Mouse (Mus musculus) stomach, embryonic 15.5 days (tissue): ENCODE measurements around the gene Plcz1. TPM values are rescaled to one million over a fixed set of nuclear protein-coding genes. Genes with fewer than 3 reads are reported as not detected.

ENCODE experiments used
- ATAC-seq: fragments of 200-750 bp; cut with Nextera tagmentation; 2 replicates; pipeline ENCODE4 v1.8.0; 2017; ENCODE audit warnings: low read depth, moderate number of reproducible peaks, moderate TSS enrichment; ENCODE audit not compliant: insufficient read depth, low FRiP score
- H3K27ac ChIP-seq: fragments of 300-500 bp; sonication (generic); 2 replicates; pipeline ENCODE4 v1.5.1; 2015; ENCODE audit warnings: mild to moderate bottlenecking, inconsistent platforms
- H3K27me3 ChIP-seq: fragments of 300-500 bp; sonication (generic); replicated peaks from 2 replicates; pipeline ENCODE4 v1.6.1; 2015; ENCODE audit warnings: inconsistent platforms
- H3K36me3 ChIP-seq: fragments of 300-500 bp; sonication (generic); 2 replicates; pipeline ENCODE4 v1.6.1; 2015; ENCODE audit warnings: inconsistent platforms
- H3K4me1 ChIP-seq: fragments of 300-500 bp; sonication (generic); 2 replicates; pipeline ENCODE4 v1.6.1; 2015; ENCODE audit warnings: inconsistent platforms
- H3K4me2 ChIP-seq: fragments of 300-500 bp; sonication (generic); 2 replicates; pipeline ENCODE4 v1.6.1; 2015; ENCODE audit warnings: mild to moderate bottlenecking, inconsistent platforms
- H3K4me3 ChIP-seq: fragments of 300-500 bp; sonication (generic); replicated peaks from 2 replicates; pipeline ENCODE4 v1.5.1; 2015; ENCODE audit warnings: inconsistent platforms
- H3K9ac ChIP-seq: fragments of 300-500 bp; sonication (generic); 2 replicates; pipeline ENCODE4 v1.6.1; 2015; ENCODE audit warnings: inconsistent platforms
- H3K9me3 ChIP-seq: fragments of 300-500 bp; sonication (generic); 2 replicates; pipeline ENCODE4 v1.6.1; 2016; ENCODE audit warnings: inconsistent platforms
- WGBS: fragments of 180-500 bp; shearing (Covaris S2); methylation state at CpG from one replicate; pipeline ENCODE4 v1.1.7; 2015; 5-methylcytosine and 5-hydroxymethylcytosine counted together
- polyA plus RNA-seq: library from polyadenylated mRNA; unstranded; fragments of >200 nt; fragmentation: Nextera tagmentation; extraction: Ambion mirVana; gene quantifications from 2 replicates; pipeline ENCODE4 v1.2.1, GENCODE M21; 2015

Plcz1 gene
- polyA plus RNA-seq, 1 experiment from 2014 or later, result not detected

- 65% methylated on average over 2 of the region's 2 CpGs for WGBS
- H3K27me3 ChIP-seq, result no peaks in the 10 kb centered on the region
- no peak for ATAC-seq
These were observed 54.7 kb downstream of the Plcz1 start for GRCm38 (mm10) chr6:139986564-139986963.

DNA sequence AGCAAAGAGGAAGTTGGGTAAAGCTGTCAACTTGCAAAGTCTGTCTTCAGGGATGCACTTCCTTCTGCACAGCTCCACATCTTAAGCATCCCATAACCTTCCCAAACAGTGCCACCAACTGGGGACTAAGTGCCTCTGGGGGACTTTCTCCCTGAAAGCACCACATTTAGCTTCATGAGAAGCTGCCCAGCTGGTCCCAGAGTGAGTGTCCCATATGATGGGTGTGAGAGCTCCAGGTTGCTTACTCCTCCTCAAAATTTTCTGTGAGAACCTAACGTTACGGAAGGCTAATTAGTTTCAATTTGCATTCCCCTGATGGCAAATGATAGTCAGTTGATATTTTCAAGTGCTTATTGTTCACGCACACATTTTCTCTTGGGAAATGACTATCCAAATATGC, 57.2 kb downstream of the Plcz1 start:
- Histone ChIP-seq H3K4me3 (no peak overlapping the region), H3K27me3 (no peaks in the 10 kb centered on the region), H3K4me2 (no peak overlapping the region), H3K27ac (no peak overlapping the region), H3K9me3 (no peaks in the 10 kb centered on the region), H3K9ac (no peak overlapping the region), H3K4me1 (no peaks in the 10 kb centered on the region), H3K36me3 (no peaks in the 10 kb centered on the region)
- WGBS, result 92% methylated on average over 3 of the region's 3 CpGs
- no peak for ATAC-seq

More at GRCm38 (mm10) chr6:139986564-139986963, 54.7 kb downstream of the Plcz1 start:
- no peak overlapping the region for H3K9ac ChIP-seq
- no peak overlapping the region for H3K27ac ChIP-seq
- no peaks in the 10 kb centered on the region for H3K36me3 ChIP-seq
- no peaks in the 10 kb centered on the region for H3K9me3 ChIP-seq
- no peak overlapping the region for H3K4me3 ChIP-seq
- H3K4me2 ChIP-seq, result no peak overlapping the region
- H3K4me1 ChIP-seq, result no peaks in the 10 kb centered on the region

DNA sequence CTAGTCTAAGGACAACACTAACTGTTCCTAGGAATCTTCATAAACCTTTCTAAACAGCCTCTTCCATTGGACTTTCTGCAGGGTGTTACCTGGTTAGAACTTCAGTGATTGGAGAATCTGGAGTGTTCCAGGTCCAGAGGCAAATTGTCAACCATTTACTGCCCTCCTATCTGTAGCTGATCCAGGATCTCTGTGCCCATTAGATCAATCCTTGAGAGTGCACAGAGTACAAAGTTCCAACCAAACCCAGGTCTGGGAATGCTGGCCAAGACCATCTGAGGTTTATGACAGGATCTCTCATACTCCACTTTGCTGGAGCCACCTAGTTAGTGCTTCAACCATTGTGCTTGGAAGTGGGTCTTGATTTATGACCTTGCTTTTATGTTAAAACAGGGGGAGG, 60.2 kb downstream of the Plcz1 start:
- Histone ChIP-seq H3K4me3 (no peak overlapping the region), H3K9me3 (no peaks in the 10 kb centered on the region), H3K36me3 (no peaks in the 10 kb centered on the region), H3K27ac (no peak overlapping the region), H3K4me2 (no peak overlapping the region), H3K4me1 (no peaks in the 10 kb centered on the region), H3K9ac (no peak overlapping the region), H3K27me3 (no peaks in the 10 kb centered on the region)
- ATAC-seq, result no peak

DNA sequence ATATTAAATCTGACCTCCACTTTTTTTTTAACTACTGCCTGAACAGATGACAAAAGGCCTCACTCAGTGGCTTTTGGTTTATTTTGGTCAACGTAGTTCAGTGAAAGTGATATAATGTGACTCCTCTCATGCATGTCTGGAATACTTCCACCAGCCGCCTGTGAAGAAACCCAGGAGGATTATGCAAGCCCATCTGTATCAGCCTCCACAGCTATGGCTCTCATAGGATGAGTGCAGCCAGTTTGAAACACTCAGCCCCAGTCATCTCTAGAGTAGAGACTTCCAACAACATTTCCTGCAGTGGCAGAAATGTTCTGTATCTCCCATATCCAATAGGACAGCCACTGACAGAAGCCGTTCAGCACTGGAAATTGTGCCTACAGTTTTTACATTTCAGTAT, 63.1 kb downstream of the Plcz1 start:
- no peak for ATAC-seq
- 41% methylated on average over 3 of the region's 3 CpGs for WGBS
- Histone ChIP-seq H3K4me2 (no peak overlapping the region), H3K9me3 (no peaks in the 10 kb centered on the region), H3K4me1 (no peaks in the 10 kb centered on the region), H3K4me3 (no peak overlapping the region), H3K27ac (no peak overlapping the region), H3K27me3 (no peaks in the 10 kb centered on the region), H3K36me3 (no peaks in the 10 kb centered on the region), H3K9ac (no peak overlapping the region)

DNA sequence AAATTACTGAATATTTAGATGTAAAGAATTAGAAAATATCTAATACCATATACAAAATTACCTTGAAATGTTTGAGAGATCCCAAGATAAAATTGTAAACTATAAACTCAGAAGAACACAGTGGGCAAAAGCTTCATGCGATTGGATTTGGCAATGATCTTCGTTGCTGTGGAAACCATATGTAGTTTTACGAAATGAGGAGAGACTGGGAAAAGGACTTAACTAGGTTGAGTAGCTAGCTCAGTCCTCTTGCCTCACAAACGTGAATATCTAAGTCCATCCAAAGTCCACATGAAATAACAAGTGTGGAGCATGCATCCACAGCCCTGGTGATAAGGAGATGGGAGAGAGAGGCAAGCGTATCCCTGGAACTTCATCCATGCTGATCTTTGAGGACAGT, 66.6 kb downstream of the Plcz1 start:
- Histone ChIP-seq H3K9ac (no peak overlapping the region), H3K9me3 (no peaks in the 10 kb centered on the region), H3K4me2 (no peak overlapping the region), H3K27me3 (no peaks in the 10 kb centered on the region), H3K36me3 (no peaks in the 10 kb centered on the region), H3K4me3 (no peak overlapping the region), H3K27ac (no peak overlapping the region), H3K4me1 (no peaks in the 10 kb centered on the region)
- ATAC-seq, result no peak
- 85% methylated on average over 5 of the region's 5 CpGs for WGBS

DNA sequence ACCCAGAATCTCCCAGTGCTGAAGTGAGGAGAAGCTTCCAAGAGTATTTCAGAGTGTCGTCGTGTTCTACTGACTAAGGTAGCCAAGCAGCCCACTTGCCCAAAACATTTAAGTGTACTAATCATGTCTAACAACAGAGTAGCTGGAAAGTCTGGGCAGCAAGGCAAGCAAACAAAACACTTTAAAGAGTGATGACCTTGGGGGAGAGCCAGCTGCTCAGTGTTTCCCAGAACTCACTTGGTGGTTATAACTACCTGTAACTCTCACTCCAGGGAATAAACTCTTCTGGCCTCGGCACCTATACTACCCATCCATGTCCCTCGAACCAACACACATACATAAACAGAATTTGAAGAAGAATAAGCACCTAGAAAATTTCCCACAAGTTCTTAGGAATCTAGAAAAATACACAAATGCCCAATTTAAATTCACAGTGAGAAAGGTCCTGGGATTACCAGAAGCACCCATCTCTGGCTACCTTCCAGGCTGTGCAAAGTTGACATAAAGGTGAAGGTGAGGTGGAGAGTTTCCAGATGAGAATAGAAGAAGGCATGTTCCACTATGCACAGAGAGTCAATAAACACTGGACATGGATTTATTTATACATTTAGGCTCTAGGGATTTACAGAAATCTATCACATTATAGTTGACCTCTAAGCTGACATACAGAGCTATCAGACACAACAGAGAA, 69.5 kb downstream of the Plcz1 start:
- WGBS, result 70% methylated on average over 4 of the region's 4 CpGs

DNA sequence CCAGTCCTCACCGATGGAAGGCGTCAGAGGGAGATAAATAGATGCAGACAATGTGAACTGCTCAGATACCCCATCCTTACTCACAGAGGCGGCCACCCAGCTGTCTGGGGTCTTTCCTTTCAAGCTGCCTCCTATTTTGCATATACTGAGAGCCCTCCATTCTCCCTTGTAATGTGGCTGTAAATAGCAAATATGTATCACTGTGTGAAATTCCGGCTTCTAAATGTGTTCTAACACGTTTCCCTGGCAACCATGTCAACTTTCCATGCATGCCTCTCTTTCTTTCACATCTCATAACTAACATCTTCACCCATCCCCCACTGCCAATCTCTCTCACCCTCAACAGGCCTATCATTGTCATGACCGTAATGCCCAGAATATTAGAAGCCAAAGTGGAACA, 74.6 kb downstream of the Plcz1 start:
- no peaks in the 10 kb centered on the region for H3K4me1 ChIP-seq
- H3K9me3 ChIP-seq, result no peaks in the 10 kb centered on the region
- H3K36me3 ChIP-seq, result no peaks in the 10 kb centered on the region
- H3K4me2 ChIP-seq, result no peak overlapping the region
- H3K27ac ChIP-seq, result no peak overlapping the region
- H3K27me3 ChIP-seq, result no peaks in the 10 kb centered on the region
- no peak overlapping the region for H3K9ac ChIP-seq
- no peak for ATAC-seq
- 61% methylated on average over 6 of the region's 6 CpGs for WGBS
- H3K4me3 ChIP-seq, result no peak overlapping the region

More for the DNA sequence above, 69.5 kb downstream of the Plcz1 start:
- no peak overlapping the region for H3K4me3 ChIP-seq
- no peaks in the 10 kb centered on the region for H3K9me3 ChIP-seq
- no peaks in the 10 kb centered on the region for H3K36me3 ChIP-seq
- H3K9ac ChIP-seq, result no peak overlapping the region
- no peaks in the 10 kb centered on the region for H3K27me3 ChIP-seq
- H3K4me1 ChIP-seq, result no peaks in the 10 kb centered on the region
- ATAC-seq, result no peak
- H3K4me2 ChIP-seq, result no peak overlapping the region
- no peak overlapping the region for H3K27ac ChIP-seq

DNA sequence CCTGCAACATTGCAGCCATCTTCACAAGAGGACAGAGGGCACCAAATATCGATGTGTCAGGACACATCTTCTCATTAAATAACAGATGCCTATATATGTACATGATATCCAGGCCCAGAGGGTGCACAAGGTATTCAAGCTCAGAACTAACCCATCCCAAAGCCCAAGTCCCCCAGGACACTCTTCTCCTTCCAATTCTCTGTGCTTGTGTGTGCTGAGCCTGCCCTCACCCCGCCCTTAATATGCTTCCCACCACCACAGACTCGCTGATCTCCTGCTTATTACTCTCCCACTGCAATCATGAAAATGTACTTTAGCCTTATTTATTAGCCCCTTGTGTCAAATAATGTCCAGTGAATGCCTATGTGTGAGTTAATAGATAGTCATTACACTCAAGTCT, 76.4 kb downstream of the Plcz1 start:
- H3K4me2 ChIP-seq, result no peak overlapping the region
- H3K4me3 ChIP-seq, result no peak overlapping the region
- no peaks in the 10 kb centered on the region for H3K9me3 ChIP-seq
- H3K4me1 ChIP-seq, result no peaks in the 10 kb centered on the region
- H3K36me3 ChIP-seq, result no peaks in the 10 kb centered on the region
- ATAC-seq, result no peak
- H3K27ac ChIP-seq, result no peak overlapping the region
- no peaks in the 10 kb centered on the region for H3K27me3 ChIP-seq
- 74% methylated on average over 3 of the region's 3 CpGs for WGBS
- H3K9ac ChIP-seq, result no peak overlapping the region

GRCm38 (mm10) chr6:139963775-139964174, 77.5 kb downstream of the Plcz1 start:
- WGBS, result 58% methylated on average over 3 of the region's 3 CpGs
- H3K9ac ChIP-seq, result no peak overlapping the region

DNA sequence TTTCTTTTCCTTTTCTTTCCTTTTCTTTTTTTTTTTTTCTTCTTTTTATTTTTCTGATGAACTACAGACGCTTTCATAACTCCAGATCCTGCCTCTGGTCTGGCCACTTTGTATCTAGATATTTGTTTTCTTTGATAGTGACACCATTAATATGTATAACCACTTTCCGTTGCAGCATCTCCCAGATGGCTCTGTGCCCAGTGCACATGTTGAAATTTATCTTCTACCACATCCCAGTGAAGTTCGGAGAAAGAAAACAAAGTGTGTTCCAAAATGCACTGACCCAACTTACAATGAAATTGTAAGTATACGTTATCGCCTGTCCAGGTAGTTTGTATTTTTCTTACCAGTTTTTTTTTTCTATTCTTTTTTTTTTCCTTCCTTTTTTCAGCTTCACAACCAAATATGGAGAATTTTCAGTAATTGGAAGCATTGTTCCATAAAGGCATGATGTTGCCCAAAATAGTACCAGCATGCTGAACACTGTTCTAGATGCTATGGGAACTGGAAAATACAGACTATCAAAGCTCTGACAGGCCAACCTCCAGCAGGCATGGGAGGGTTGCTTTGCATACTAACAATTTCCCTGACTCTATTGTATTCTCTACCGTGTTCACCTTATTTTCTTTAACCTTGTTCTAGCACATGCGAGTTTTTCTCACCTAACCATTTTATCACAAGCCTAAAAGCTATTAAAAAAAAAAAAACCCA, 83.6 kb downstream of the Plcz1 start:
- ATAC-seq, result no peak
- no peak overlapping the region for H3K27ac ChIP-seq
- WGBS, result 56% methylated on average over 7 of the region's 7 CpGs
- H3K4me1 ChIP-seq, result no peaks in the 10 kb centered on the region
- no peak overlapping the region for H3K4me3 ChIP-seq
- no peak overlapping the region for H3K9ac ChIP-seq
- H3K27me3 ChIP-seq, result no peaks in the 10 kb centered on the region
- no peak overlapping the region for H3K4me2 ChIP-seq
- no peaks in the 10 kb centered on the region for H3K36me3 ChIP-seq
- no peaks in the 10 kb centered on the region for H3K9me3 ChIP-seq

More at GRCm38 (mm10) chr6:139963775-139964174, 77.5 kb downstream of the Plcz1 start:
- H3K9me3 ChIP-seq, result no peaks in the 10 kb centered on the region
- no peaks in the 10 kb centered on the region for H3K4me1 ChIP-seq
- no peaks in the 10 kb centered on the region for H3K36me3 ChIP-seq
- no peak overlapping the region for H3K4me2 ChIP-seq
- no peak for ATAC-seq
- H3K27me3 ChIP-seq, result no peaks in the 10 kb centered on the region
- no peak overlapping the region for H3K4me3 ChIP-seq
- H3K27ac ChIP-seq, result no peak overlapping the region

GRCm38 (mm10) chr6:139953596-139953995, 87.7 kb downstream of the Plcz1 start:
- no peak overlapping the region for H3K27ac ChIP-seq
- ATAC-seq, result no peak
- no peaks in the 10 kb centered on the region for H3K4me1 ChIP-seq
- H3K27me3 ChIP-seq, result no peaks in the 10 kb centered on the region
- H3K9me3 ChIP-seq, result no peaks in the 10 kb centered on the region
- no peak overlapping the region for H3K4me3 ChIP-seq
- H3K9ac ChIP-seq, result no peak overlapping the region
- H3K36me3 ChIP-seq, result no peaks in the 10 kb centered on the region
- H3K4me2 ChIP-seq, result no peak overlapping the region
- WGBS, result 68% methylated on average over 12 of the region's 12 CpGs

DNA sequence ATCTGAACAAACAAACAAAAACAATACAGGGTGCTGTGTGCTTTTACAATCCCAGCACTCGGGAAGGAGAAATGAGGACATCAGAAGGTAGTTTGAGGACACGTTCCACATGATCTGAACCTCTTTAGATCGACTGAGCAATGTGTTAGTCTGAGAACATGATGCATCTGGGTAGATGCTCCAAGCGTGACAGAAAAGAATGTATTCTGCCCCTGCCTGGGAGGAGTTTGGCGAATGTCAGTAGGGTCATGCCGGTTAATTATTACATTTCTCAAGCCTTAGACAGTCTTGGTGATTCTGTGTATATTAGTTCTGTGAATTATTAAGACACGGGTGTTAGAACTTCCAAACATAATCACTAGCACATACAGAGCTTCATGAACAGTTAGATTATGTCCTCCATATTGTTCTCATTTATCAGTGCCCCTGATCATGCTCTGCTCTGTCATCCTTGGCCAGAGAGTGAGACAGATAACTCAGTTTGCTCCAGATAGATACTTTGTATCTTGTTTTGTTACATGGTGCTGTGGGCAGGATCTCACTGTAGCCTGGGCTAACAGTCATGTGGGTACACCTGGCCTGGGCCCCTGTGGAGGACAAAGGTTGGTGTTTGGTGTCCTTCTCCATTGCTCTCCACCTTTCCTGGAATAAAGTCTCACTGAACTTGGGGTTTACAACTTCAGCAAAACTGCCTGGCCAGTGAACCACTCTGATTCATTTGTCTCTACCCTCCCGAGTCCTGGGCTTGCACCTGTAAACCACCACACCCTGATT, 94.0 kb downstream of the Plcz1 start:
- Histone ChIP-seq H3K36me3 (no peaks in the 10 kb centered on the region), H3K4me2 (no peak overlapping the region), H3K4me3 (no peak overlapping the region), H3K27me3 (no peaks in the 10 kb centered on the region), H3K4me1 (no peaks in the 10 kb centered on the region), H3K9me3 (no peaks in the 10 kb centered on the region), H3K27ac (no peak overlapping the region), H3K9ac (no peak overlapping the region)
- ATAC-seq, result no peak; the same call in 1 of the 2 replicates
- WGBS, result 61% methylated on average over 8 of the region's 8 CpGs
